Mouse (Mus musculus) neutrophil, adult 5-6 weeks (primary cell): ENCODE measurements around the gene Olfm4. TPM values are rescaled to one million over a fixed set of nuclear protein-coding genes. Genes with fewer than 3 reads are reported as not detected.

Experiments used
- ATAC-seq: fragments of 151-379, 151-347 bp; 2 replicates; pipeline ENCODE4 v1.8.0; 2017; ENCODE audit warnings: mild to moderate bottlenecking, moderate TSS enrichment; ENCODE audit not compliant: insufficient number of reproducible peaks, poor library complexity, low FRiP score, severe bottlenecking; ENCODE audit errors: extremely low read depth
- total RNA-seq: library from RNA; stranded (forward); fragments of 200-1000 nt; gene quantifications from 2 replicates; pipeline ENCODE4 v1.2.3, GENCODE M21; 2017

Olfm4 gene
- total RNA-seq, 1 experiment from 2014 or later, result 7.1 TPM

DNA sequence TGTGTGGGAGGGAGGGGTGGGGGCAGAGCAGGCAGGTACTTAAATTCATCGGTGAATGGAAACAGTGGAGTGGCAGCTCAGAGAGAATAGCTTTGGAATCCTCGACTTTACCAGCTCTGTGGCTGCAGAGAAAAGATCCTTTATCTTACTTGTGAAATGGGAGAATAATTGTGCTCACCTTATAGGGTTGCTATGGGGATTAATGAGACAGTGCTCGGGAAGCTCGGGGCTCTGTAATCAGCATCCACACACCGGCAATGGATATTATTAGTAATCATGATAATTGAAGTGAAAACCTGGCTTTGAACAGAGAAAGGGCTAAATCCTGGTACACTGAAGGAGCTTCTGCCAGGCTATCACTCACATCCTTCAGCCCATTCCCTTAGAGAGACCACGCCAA lies 31.1 kb downstream of the Olfm4 start:
- ATAC-seq, result no peak

- ATAC-seq, result no peak
These were observed 32.2 kb downstream of the Olfm4 start for GRCm38 (mm10) chr14:80016112-80016511.

- no peak for ATAC-seq
These were observed 42.2 kb downstream of the Olfm4 start for GRCm38 (mm10) chr14:80026078-80026477.

DNA sequence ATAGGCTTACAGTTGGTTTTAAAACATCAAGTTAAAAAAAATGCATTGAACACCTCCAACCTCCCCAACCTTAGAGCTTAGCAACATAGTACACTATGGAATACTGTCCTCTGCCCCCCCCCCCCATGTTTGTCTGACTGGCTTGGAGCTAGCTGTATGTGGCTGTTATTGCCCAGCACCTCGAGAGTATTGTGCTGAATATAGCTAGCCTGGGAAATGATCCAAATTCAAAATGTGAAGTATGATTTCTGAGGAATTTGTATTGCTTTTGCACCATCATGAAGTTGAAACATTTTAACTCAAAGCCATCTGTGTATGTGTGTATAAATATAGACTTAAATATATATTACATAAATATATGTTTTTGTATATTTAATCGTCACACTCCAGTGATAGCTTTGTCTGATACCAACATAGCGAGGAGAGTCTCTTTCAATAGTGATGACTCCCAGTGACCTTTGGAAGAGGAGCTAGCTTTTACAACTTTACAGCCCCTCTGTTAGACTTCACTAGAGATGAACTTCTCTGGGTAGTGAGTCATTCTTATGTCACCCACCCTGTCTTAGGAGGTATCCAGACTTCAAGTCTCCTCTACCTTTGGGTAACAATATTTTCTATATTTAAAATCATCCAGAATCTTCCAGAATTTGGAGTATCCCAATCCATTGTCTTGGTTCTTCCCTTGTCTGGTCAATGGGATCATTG lies 45.6 kb downstream of the Olfm4 start:
- ATAC-seq, result no peak

GRCm38 (mm10) chr14:80039645-80040272 lies 55.9 kb downstream of the Olfm4 start:
- no peak for ATAC-seq

DNA sequence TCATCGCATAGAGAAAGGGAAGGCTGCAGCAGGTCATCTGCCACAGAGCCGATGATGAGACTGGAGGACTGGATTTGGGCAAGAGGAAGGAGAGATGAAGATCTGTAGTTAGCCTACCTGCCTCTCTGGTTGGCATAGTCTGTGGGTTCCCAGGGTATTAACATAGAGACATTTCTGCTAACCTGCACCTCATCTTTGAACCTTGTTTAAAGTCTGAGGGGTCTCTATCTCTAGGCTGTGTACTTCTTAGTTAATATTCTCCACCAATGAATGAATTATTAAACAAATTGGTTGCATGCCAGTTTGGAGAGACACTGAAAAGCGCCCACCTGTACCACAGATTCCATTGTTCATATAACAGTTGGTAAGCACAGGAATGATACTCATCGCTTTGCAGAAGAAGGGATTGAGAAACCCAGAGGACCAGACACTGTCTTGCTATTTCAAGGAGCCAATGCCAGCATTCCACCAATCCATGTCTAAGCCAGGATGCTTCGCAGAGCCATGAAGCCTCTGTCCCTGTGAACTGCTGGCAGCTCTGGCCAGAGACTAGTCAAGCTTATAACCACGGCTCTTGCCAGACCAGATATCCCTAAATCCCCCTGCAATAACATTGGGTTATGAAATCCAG lies 62.3 kb downstream of the Olfm4 start:
- ATAC-seq, result no peak

DNA sequence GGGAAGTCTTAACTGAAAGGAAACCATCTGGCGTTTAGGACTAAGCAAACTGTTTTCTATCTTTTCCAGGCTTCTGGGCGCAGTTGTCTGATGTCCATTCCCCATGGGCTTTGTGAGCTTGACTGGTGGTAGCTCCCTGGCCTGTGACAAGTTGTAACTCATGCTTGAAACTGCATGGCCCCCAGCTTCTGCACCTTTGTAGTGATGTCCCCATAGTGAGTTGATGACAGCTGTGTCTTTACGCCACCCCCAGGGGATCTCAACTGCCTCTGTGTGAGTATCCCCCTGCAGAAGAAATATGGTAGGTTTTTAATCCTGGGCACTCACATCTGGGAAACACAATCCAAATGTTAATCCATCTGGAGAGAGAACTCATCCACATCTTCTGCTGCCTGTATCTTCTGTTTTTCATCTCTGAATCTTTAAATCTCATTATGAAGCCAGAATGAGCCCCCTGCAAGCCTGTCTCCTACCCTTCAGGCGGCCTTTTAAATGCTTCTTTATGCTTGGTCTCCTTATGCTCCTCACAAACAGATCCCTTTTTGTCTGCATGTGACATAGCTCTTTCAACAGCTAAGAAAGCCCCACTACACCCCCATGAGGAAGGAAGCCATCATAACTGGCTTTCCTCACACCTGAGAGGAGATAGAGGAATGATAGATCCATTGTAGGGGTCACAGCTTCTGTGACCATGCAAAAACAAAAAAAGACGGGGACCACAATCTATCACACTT lies 63.7 kb downstream of the Olfm4 start:
- no peak for ATAC-seq

GRCm38 (mm10) chr14:80055725-80056124 lies 71.8 kb downstream of the Olfm4 start:
- ATAC-seq, result no peak

DNA sequence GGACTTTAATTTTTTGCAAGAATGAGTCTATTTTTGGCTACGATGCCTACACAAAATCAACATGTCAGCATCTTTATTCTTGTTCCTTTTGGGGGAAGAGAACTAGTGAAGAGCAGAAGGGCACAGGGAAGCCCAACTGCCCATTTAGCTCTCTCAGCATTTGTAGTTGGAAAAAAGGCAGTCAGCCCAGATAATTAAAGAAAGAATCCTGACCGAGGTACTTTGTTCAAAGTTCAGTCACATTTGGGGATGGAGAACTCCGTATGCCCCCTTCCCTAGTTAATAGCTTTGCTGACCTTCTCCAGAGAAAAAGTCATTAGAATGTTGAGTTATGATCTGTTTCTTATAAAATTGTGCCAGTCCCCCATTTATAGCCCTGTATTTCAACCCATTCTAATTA lies 77.8 kb downstream of the Olfm4 start:
- no peak for ATAC-seq

DNA sequence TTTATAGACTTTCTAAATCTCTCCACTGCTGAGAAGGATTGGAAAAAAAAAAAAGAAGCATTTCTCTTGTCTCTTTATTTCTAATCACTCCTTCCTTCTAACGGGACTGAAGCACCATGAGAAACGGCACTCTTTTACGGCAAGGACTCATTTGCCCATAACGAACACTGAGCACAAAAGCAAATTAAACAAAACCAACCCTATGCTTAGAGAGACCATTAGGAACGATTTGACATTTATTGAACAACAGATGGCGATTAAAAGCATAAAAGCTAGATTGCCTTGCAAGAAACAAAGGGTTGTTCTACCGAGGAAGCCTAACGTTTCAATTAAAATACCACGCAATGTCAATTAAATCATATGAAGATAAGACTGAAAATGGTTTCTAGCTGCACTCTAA lies 79.0 kb downstream of the Olfm4 start:
- ATAC-seq, result no peak

- ATAC-seq, result no peak
These were observed 86.7 kb downstream of the Olfm4 start for GRCm38 (mm10) chr14:80070580-80070979.

Other genes starting within 250 kb of the Olfm4 start
- gene Pcdh8, start 212.8 kb upstream of the Olfm4 start, total RNA-seq, result not detected in 2 replicates